Mouse (Mus musculus) urinary bladder, adult 2 months (tissue): ENCODE data around the gene Magi2. TPM values are rescaled to one million over a fixed set of nuclear protein-coding genes. Genes with fewer than 3 reads are reported as not detected.

Experiments used
- DNase-seq: peaks from one replicate; pipeline ENCODE4 v3.0.0; 2022; ENCODE audit warnings: low spot score
- polyA plus RNA-seq: library from polyadenylated mRNA; depleted of rRNA; stranded (reverse); fragments of >200 nt; gene quantifications from 2 replicates; pipeline ENCODE4 v1.2.3, GENCODE M21; 2012

Magi2 gene
- polyA plus RNA-seq, 1 experiment = 1.8 TPM

GRCm38 (mm10) chr5:20603756-20604469 lies 1377.1 kb downstream of the Magi2 start:
- no peak for DNase-seq

DNA sequence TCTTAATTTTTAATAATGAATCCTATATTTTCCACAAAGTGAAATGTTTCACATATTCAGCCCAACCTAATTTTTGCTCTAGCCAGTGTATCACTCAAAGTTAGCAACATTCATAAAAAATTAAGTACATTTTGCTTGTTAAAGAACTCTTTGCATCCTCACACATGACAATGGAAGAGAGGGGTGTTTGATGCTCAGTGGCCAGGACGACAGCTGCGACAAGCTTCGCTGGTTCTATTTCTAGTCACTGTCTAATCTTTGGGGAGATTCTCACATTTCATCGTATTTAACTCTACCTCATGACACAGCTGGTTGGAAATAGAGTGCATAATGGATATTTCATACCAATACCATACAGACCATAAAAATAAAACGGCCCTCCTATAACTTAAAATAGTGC lies 1379.7 kb downstream of the Magi2 start:
- DNase-seq = no peak

DNA sequence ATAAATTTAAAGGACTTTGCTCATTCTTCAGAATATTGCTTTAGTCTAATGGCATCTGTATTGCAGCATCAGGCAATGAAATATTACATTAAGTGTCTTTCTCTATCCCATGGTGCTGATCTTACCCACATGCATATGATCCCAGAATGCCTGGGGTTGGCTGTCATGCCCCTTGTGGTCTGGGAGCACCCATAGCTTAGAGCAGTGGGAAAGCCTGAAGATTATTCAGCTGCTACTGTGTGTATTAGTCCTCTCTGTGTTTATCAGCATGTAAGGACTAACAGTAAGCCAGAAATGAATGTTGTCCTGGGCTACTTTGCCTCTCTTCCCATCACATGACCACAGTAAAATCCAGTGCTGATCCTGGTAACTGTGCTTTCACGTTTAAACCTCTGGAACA lies 1380.7 kb downstream of the Magi2 start:
- no peak for DNase-seq

DNA sequence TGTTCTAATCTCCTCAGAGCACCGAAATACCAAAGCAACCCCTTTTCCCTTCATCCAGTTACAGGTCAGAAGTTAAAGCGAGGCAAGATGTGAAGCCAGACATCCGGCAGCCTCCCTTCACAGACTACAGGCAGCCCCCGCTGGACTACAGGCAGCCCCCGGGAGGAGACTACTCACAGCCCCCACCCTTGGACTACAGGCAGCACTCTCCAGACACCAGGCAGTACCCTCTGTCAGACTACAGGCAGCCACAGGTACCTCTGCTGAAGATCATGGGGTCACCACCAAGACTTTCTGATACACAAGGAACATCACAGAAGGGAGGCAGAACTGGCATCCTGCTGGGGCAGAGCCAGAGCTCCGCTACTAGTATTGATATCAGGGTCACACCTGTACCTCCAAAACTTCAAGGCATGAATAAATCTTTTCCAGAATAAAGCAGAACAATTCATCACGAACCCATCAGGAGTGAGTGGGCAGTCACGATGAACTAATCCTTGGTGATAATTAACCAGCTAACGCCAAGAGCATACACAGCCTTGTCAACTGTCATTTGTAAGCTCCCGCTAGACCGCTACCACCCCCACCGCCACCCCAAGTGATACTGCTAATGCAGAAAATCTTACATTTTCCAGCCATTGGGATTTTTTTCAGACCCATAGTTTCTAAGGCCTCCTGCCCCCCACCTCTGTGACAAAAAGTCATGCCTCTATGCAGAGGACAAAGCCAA lies 1382.5 kb downstream of the Magi2 start:
- no peak for DNase-seq

GRCm38 (mm10) chr5:20610640-20611039 lies 1383.8 kb downstream of the Magi2 start:
- DNase-seq = no peak

DNA sequence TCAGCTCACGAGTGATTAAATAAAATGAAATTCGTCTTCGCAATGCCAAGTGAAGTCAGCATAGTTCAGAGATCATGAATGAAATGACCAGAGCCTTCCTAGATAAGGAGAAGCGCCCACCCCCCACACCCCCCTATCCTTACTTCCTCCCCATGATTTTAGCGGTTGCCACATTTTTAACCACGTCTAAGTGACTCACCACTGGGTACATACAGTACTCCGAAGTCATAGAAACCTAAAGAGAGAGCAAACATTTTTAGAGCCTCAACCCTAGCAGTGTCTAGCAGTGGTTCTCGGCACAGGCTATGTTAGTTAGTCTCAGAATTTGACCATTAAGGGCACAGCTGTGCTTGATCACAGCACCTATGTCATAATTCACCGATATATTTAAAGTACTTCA lies 1385.8 kb downstream of the Magi2 start:
- DNase-seq = no peak

DNA sequence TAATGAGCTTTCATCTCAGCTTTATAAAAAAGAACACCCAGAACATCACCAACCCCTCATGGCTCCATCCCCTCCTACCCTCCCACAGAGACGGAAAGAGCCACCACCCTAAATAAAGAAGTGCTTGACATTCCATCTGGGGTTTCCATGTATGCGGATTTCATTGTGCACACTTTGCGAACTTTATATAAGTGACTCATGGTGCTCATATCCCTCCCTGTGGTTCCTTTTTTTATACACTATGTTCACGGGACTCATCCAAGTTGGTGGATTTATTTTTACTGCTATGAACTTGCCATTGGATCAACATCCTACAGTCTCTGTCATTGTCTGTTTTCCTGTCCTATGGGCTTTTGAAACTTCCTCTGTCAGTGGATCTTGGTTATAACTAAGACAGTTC lies 1388.1 kb downstream of the Magi2 start:
- DNase-seq = no peak

DNA sequence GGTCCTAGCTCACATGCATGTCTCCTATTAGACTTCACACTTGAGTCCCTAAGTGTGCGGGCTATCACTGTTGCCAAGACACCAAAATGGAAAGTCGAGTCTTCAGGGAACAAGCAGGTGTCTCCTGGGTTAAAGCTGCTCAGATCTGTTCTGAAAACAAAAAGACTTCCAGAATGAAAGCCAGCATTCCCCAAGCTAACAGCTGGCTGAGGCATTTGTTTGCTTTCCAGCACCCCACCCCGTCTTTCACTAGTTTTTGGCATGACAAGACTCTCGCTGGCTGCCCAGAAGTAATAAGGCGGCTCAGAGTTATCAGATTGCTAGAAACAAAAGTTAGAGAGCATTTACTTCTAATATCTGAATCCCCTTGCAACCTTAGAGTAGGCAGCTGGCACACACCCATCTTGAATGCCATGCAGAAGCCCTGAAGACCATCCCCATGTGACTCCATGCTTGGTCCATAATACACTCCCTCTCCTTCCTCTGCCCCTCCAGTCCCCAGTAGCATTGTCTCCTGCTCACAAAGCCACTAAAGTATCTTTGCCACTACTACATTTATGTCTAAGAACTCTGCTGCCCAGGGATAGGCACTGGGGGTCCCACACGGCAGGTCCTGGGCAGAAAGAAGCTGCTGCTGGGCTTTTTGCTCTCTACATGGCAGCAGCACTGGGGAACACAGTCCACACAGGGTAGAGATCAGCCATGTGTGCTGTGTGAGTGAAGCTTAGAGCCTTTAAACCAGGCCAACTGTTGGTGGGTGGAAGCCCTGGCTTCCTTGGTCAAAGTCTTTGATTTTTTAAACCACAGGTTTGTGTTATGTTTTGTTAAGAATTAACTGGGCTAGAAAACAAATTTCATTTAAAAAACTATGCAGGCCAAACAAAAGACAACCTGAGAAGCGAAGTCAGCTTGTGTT lies 1394.0 kb downstream of the Magi2 start:
- no peak for DNase-seq

GRCm38 (mm10) chr5:20622417-20622816 lies 1395.6 kb downstream of the Magi2 start:
- no peak for DNase-seq

GRCm38 (mm10) chr5:20622837-20623573 lies 1396.2 kb downstream of the Magi2 start:
- no peak for DNase-seq

DNA sequence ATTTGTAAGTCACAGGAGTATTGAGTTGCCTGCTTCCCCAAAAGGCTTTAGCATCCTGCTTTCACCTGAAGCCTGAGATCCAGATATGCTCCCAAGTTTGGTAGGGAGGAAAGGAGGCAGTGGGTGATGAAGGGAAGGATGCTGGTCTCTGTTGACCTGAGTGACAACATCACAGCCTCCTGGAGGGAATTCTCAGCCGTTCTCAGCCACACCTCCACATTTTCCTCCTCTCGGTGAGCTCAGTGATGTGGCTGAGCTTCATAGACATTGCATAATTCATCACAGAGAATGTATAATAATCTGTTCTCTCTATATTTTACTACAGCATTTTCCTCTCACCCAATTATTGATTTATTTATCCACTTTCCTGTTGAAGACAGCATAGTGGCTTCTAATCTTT lies 1398.3 kb downstream of the Magi2 start:
- DNase-seq = no peak

- no peak for DNase-seq
These were observed 1402.2 kb downstream of the Magi2 start for GRCm38 (mm10) chr5:20628954-20629601.

DNA sequence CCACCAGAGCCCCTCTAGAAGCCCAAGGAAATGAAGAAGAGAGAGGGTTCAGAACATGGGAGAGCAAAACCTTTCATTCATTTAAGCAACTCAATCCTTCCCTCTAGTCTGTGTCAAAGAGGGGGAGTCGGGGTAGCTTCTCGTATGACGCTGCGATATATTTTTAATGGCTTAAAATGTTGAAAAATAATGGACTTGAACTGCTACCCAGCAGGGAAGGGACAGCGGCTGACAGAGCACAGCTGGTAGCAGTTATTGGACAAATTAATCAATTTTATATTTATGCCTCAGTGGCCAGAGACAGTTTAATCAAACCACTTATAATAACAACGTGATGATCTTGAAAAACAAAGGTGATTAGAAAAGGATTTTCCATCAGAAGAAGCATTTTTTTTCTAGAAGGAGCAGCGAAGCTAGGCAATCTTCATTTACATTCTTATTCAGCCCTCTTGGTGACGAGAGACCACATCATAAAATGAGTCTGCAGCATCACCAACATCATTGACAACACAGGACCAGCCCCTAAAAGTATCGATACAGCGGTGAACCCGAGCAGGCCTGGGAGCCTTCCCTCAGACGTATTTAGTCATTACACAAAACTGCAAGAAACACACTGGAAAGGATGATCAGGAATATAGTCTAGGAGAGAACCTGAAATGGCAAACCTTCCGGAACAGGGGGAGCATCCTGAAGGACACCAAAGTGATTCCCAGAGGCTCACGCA lies 1407.4 kb downstream of the Magi2 start:
- DNase-seq = no peak

DNA sequence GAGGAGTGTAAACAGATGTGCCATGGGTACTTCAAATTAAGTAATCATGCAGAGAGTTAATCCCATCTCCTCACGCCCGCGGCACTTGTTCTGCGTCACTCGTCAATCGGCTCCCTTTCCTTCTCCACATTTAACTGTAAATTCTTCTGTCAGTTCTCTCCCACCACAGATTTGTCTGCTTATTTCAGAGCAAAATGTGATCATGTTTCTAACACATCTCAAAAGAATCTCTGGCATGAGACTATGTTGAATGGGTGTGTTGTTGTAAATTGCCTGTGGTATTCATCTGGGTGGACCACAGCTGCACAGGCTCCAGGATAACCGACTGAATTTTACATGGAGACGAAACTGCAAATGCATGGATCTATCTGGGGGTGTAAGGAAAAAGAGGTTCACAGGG lies 1408.0 kb downstream of the Magi2 start:
- DNase-seq = no peak

DNA sequence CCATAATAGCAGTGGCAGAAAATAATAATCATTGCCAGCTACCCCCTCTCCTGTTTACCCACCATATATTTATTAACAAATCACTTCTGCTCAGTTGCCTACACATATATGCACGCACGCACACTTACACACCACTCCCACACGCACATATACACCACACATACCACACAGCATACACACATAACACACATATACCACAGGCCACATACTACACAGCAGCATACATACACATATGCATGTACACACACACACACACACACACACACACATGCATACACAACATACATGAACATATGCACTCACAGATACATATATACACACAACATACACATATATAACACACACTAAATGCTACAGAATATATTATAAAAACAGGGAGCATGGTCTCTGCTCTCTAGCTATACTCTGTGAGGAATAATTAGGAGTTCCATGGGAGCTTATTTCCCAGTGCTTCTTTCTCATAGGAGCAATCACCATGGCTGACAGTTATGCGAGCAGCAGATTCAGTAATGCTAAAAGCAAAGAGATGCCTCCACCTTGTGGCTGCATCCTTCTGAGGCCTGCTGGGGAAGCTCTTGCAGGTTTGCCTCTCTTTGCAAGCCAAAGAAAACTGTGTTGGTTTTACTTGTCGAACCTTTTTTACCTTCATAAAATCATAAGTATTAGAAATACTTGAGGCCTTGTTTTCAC lies 1410.6 kb downstream of the Magi2 start:
- DNase-seq = no peak

- no peak for DNase-seq
These were observed 1415.4 kb downstream of the Magi2 start for GRCm38 (mm10) chr5:20642196-20642595.

GRCm38 (mm10) chr5:20643741-20644140 lies 1416.9 kb downstream of the Magi2 start:
- DNase-seq = no peak

GRCm38 (mm10) chr5:20646947-20647346 lies 1420.1 kb downstream of the Magi2 start:
- no peak for DNase-seq

DNA sequence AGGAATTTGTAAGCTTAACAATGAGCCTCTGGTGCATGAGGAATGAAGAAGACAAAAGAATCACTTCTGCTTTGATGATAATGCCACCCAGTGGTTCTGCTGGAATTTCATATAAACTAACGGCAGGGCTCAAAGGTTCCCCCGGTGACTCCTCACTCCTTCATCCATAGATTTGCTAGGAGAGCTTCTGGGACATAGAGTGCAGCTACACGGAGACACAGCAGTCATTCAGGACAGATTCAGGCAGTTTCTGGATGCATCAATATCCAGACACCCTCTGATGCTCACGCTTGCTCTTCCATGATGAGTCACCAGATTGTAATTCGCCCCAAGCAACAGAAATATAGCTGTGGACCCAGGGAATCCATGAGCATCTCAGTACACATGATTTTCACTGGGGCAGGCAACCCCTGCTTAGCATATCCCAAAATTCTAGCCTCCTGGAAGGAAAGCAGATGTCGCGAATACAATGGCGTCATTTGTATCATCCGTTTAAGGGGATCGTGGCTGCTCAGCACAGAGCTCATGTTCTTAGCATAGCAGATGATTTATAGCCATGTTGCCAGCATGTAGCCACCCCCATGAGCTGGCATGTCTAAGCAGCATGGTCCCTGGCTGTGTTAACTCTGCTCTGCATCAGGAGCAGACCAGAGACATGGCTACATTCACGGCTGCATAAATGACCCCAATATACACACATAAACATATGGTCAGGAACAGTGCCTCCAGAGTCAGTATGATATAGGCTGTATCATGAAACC lies 1426.8 kb downstream of the Magi2 start:
- no peak for DNase-seq
